Mouse (Mus musculus) lung, postnatal 0 days (tissue): Measurements from ENCODE around the gene Hamp2. TPM values are rescaled to one million over a fixed set of nuclear protein-coding genes. Genes with fewer than 3 reads are reported as not detected.

ENCODE experiments used
- ATAC-seq: fragments of 200-750 bp; cut with Nextera tagmentation; 2 replicates; pipeline ENCODE4 v1.8.0; 2017; ENCODE audit warnings: moderate library complexity
- DNase-seq: peaks from one replicate; pipeline ENCODE4 v3.0.0-alpha.2; 2016; ENCODE audit warnings: low spot score
- H3K27ac ChIP-seq: fragments of 300-500 bp; sonication (generic); 2 replicates; pipeline ENCODE4 v1.5.1; 2014; ENCODE audit warnings: antibody characterized with exemption, mild to moderate bottlenecking, low read length, mixed read lengths
- H3K27me3 ChIP-seq: fragments of 300-500 bp; sonication (generic); replicated peaks from 2 replicates; pipeline ENCODE4 v1.6.1; 2014; ENCODE audit warnings: low read length, mixed read lengths; ENCODE audit not compliant: insufficient read depth
- H3K36me3 ChIP-seq: fragments of 300-500 bp; sonication (generic); 2 replicates; pipeline ENCODE4 v1.6.1; 2014; ENCODE audit warnings: low read length, mixed read lengths; ENCODE audit not compliant: insufficient read depth
- H3K4me1 ChIP-seq: fragments of 300-500 bp; sonication (generic); 2 replicates; pipeline ENCODE4 v1.6.1; 2014; ENCODE audit warnings: antibody characterized with exemption, low read depth, low read length, mixed read lengths; ENCODE audit not compliant: insufficient read depth
- H3K4me2 ChIP-seq: fragments of 300-500 bp; sonication (generic); replicated peaks from 2 replicates; pipeline ENCODE4 v1.6.1; 2014; ENCODE audit warnings: low read depth, mild to moderate bottlenecking, low read length, moderate library complexity, mixed read lengths
- H3K4me3 ChIP-seq: fragments of 300-500 bp; sonication (generic); 2 replicates; pipeline ENCODE4 v1.5.1; 2014; ENCODE audit warnings: low read depth, low read length
- H3K9ac ChIP-seq: fragments of 300-500 bp; sonication (generic); replicated peaks from 2 replicates; pipeline ENCODE4 v1.6.1; 2014; ENCODE audit warnings: low read depth, mild to moderate bottlenecking
- H3K9me3 ChIP-seq: fragments of 300-500 bp; sonication (generic); 2 replicates; pipeline ENCODE4 v1.6.1; 2016; ENCODE audit warnings: low read length, mixed read lengths
- CTCF ChIP-seq: IDR thresholded peaks from 2 replicates; pipeline ENCODE4 v1.5.1; 2016; ENCODE audit warnings: antibody characterized with exemption, mild to moderate bottlenecking
- EP300 ChIP-seq: IDR thresholded peaks from 2 replicates; pipeline ENCODE4 v1.6.1; 2016; ENCODE audit warnings: antibody characterized with exemption, mild to moderate bottlenecking, control low read depth
- WGBS: fragments of 180-500 bp; shearing (Covaris S2); extraction: QIAGEN DNeasy Blood & Tissue Kit; methylation state at CpG from one replicate; pipeline ENCODE4 v1.1.7; 2014; 5-methylcytosine and 5-hydroxymethylcytosine counted together
- polyA plus RNA-seq: library from polyadenylated mRNA; unstranded; fragments of >200 nt; fragmentation: Nextera tagmentation; extraction: Ambion mirVana; gene quantifications from 2 replicates; pipeline ENCODE4 v1.2.1, GENCODE M21; 2015

Hamp2 gene
- polyA plus RNA-seq, 1 experiment from 2014 or later, result not detected

DNA sequence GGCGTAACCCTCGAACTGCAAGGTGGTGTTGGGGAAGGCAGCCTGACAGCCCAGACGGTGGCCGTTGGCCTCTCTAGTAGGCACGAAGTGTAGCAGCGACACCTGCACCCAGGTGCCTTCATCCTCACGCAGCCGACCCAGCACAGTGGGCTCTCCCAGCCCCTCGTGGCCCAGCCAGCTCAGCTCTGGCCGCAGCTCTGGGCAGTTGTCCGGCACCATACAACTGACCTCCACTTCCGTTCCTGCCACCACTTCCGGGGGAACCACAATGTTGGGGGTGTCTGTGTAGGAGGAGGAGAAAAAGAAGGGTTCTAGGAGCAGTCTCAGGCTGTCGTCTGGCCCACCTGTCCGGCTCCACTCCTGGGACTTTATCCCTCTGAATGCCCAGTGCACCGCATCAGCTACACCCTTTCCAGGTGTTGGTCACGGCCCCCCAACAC, 15.5 kb downstream of the Hamp2 start:
- Histone ChIP-seq H3K27me3 (no peaks in the 10 kb centered on the region), H3K4me3 (peak overlapping the region; percentile 17; the same call in 1 of the 2 replicates), H3K27ac (no peak overlapping the region), H3K36me3 (no peaks in the 10 kb centered on the region), H3K4me1 (no peaks in the 10 kb centered on the region), H3K9me3 (no peaks in the 10 kb centered on the region), H3K9ac (no peak overlapping the region), H3K4me2 (peak overlapping the region; percentile 52)
- 20% methylated on average over 17 of the region's 17 CpGs for WGBS
- no peak for DNase-seq
- TF ChIP-seq CTCF (no peak), EP300 (no peak)
- ATAC-seq, result no peak; the same call in 1 of the 2 replicates

DNA sequence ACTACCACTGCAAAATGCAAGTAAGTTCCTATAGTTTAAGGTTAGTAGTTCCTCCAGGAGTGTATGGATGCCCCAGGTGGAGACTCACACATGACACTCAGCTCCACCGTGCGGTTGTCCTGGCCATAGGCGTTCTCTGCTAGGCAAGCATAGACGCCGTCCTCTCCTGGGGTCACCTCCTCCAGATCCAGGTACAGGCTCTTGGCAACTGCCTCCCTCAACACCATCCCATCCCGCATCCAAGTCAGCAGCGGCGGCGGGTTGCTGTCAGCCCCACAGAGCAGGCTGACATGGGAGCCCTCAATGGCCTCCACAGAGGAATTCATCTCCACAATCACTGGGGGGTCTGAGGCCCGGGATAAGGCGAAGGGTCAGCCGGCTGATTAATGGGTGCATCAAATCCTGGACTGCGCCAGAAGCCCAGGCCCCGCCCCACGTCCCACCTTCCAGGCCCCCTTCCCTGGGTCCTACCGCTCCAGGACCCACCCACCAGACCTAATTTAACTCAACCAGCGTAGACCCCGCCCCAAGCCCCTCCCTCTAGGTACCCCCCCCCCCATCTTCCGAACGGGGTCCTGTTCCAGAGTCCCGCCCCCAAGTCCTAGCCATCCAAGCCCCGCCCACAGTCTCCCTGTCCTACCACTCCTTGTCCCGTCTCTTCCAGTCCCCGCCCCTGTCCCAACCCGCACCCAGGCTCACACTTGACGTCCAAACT, 16.0 kb downstream of the Hamp2 start:
- Histone ChIP-seq H3K4me1 (no peaks in the 10 kb centered on the region), H3K36me3 (no peaks in the 10 kb centered on the region), H3K4me3 (peak overlapping the region; percentile 17; the same call in 1 of the 2 replicates), H3K27ac (no peak overlapping the region), H3K9me3 (no peaks in the 10 kb centered on the region), H3K27me3 (no peaks in the 10 kb centered on the region), H3K4me2 (peak overlapping the region; percentile 52), H3K9ac (no peak overlapping the region)
- no peak for TF ChIP-seq EP300
- TF ChIP-seq CTCF, result no peak
- DNase-seq (peak; percentile 71), ATAC-seq (peak; percentile 85)
- WGBS, result 3% methylated on average over 16 of the region's 26 CpGs

DNA sequence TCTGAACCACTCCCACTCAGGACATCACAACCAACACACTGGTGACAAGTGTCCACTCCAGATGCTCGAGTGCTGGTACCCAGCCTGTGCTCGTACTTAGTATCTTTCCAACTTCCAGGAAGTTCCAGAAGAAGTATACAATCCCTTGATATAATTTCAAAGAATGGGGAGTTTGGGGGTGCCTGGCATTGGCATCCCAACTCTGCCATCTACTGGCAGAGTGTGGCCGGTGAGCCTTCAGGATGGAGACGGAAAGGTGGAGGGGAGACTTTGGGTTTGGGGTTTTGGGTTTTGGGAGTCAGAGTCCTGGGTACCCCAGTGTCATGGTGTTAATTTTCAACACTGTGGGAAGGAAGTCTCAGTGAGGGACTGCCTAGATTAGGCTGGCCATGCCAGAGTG, 20.4 kb downstream of the Hamp2 start:
- no peak for ATAC-seq
- Histone ChIP-seq H3K36me3 (no peaks in the 10 kb centered on the region), H3K9ac (no peak overlapping the region), H3K4me2 (no peak overlapping the region), H3K4me3 (no peak overlapping the region), H3K4me1 (no peaks in the 10 kb centered on the region), H3K27me3 (no peaks in the 10 kb centered on the region), H3K27ac (no peak overlapping the region), H3K9me3 (no peaks in the 10 kb centered on the region)
- 23% methylated on average over 4 of the region's 4 CpGs for WGBS
- TF ChIP-seq CTCF (peak; percentile 64), EP300 (no peak)
- DNase-seq, result peak; percentile 20

DNA sequence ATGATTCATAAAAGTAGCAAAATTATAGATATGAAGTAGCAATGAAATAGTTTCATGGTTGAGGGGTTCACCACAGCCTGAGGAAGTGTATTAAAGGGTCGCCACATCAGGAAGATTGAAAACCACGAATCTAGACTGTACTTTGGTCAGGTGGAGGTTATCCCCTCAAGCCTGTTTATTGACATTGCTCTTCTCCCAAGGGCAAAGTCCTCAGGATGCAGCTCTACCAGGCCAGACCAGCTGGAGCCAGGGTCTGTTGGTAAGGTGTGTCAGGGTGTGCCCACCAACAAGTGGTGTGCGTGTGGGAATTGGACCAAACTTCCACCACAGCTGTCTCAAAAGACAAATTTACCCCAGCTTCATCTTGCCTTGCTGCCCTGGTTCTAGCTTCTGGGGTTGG, 29.3 kb downstream of the Hamp2 start:
- Histone ChIP-seq H3K9ac (no peak overlapping the region), H3K4me2 (no peak overlapping the region), H3K36me3 (no peaks in the 10 kb centered on the region), H3K27ac (no peak overlapping the region), H3K27me3 (no peaks in the 10 kb centered on the region), H3K9me3 (no peaks in the 10 kb centered on the region), H3K4me1 (no peaks in the 10 kb centered on the region; the same call in 1 of the 2 replicates), H3K4me3 (no peak overlapping the region)
- TF ChIP-seq EP300 (no peak), CTCF (no peak)
- DNase-seq (no peak), ATAC-seq (no peak)
- 77% methylated on average over 3 of the region's 3 CpGs for WGBS

DNA sequence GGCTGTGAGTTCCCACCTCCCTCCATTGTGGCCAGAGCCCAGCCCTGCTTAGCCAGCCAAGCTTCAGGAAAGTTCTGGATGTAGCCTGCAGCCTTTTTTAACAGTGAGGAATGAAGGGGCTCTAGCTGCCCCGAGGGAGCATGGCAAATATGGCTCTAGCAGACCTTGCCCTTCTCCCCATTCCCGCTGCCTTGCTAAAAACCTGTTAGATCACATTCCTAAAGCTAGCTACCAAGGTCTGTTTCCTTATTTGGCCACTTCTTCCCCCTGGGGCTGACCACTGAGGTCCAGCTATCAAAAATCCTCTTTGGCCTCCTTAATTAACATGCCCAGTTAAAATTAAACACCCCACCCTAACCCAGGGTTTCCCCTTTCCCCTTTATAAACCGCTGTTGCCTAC, 32.0 kb downstream of the Hamp2 start:
- Histone ChIP-seq H3K4me1 (no peaks in the 10 kb centered on the region; the same call in 1 of the 2 replicates), H3K27ac (no peak overlapping the region), H3K36me3 (no peaks in the 10 kb centered on the region), H3K9me3 (no peaks in the 10 kb centered on the region), H3K27me3 (no peaks in the 10 kb centered on the region), H3K4me2 (no peak overlapping the region), H3K4me3 (no peak overlapping the region), H3K9ac (no peak overlapping the region)
- no peak for TF ChIP-seq EP300
- no peak for TF ChIP-seq CTCF
- 41% methylated on average over 3 of the region's 3 CpGs for WGBS
- ATAC-seq (peak; percentile 78), DNase-seq (peak; percentile 67)

DNA sequence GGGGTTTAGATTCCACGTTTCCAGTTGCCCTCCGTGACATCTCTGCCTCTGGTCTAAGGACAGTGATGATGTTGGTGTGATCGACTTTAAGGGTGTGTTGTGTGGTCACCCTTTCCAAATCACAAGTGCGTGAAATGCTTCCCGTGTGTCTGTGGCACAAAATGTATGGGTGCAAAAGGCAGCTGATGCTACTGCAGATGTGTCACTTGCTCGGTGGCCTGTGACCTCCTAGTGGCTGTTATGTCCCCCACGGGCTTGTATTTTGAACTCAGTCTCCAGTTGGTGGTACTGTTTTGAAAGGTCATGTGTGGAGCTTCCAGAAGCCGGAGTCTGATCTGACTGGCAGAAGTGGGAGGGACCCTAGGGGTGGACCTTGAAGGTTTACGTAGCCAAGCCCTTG, 32.7 kb downstream of the Hamp2 start:
- no peak for ATAC-seq
- Histone ChIP-seq H3K9me3 (no peaks in the 10 kb centered on the region), H3K4me1 (no peaks in the 10 kb centered on the region; the same call in 1 of the 2 replicates), H3K4me3 (no peak overlapping the region), H3K27ac (no peak overlapping the region), H3K9ac (no peak overlapping the region), H3K4me2 (no peak overlapping the region), H3K27me3 (no peaks in the 10 kb centered on the region), H3K36me3 (no peaks in the 10 kb centered on the region)
- 72% methylated on average over 9 of the region's 9 CpGs for WGBS
- DNase-seq, result no peak
- no peak for TF ChIP-seq CTCF
- TF ChIP-seq EP300, result no peak
